Mouse (Mus musculus) ovary, adult 18-20 months (tissue): ENCODE data around the gene Myct1.

Source experiments
- DNase-seq: peaks from one replicate; pipeline ENCODE4 v3.0.0; 2022; ENCODE audit warnings: low spot score, mixed read lengths

The Myct1 gene

DNA sequence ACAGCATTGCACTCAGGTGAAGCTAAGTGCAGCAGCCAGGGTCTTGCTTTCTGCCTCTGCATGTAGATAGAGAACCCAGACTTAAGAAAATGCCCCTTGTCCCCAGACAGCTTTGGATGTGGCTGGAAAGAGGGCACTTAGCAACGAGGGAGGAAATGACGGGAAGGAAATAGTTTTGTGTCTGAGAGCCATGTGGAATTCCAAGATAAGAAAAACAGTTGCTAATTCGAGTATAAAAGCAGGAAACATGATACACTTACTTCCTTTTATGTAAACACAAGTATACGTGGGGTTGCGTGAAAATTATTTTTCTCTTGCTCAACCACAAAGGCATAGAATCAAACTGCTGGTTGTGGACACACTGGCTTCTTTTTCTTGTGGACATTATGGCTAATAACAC, at the start of gene Myct1:
Gene Myct1, plus strand, starts transcription at position 312 of the 400 bp plus-strand sequence.
- DNase-seq = no peak

DNA sequence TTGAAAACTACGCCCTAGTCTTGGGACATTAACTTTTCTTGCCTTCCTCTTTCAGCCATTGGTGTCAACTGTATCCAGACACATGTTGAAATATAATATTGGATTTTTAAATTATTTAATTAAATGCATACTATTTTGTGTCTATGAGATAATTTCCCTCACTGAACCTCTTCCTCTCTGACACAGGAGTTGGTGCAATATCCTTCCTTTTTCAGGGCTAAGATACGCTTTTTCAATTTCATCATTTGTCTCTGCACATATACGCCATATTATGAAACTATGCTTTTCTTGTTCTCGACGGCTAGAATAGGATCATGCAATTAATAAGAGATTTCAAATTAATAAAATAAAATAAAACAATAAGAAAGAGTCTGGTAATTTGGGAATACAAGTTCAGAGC, 47.1 kb upstream of the Myct1 start:
- DNase-seq = no peak

DNA sequence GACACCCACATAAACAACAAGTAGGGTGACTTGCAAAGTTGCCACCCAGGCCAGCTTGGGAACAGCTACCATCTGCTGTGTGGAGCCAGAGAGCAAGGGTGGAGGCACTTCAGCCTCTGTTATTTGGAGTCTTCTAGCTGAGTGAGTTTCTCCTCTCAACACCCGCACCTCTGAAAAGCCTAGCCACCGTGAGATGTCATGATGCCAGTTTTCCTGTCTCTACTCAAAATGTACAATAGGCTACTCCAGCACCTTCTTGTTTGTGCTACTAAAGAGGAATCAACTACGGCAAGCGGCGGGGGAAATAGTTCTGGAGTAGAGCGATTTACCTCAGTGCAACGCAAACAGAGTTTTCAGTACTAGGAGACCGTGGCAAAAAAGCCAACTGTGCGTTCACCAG, 45.8 kb upstream of the Myct1 start:
- DNase-seq = no peak

DNA sequence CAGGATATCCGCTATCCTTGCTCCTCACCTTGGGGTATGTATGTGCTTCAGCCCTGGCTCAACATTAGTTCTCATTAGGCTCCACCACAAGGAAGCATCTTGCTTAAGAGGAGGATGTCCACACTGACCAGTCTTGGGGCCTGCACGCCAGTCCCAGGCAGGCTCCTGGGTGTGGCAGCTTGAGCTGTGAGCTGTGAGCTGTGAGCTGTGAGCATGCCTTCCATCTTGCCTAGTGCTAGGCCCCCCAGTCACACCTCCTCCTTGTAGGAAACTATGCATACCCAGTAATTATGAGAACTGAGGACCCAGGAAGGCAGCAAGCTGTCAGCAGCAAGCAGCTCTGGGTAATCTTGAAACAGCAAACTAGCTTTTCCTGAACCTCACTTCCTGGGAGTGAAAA, 44.9 kb upstream of the Myct1 start:
- no peak for DNase-seq

DNA sequence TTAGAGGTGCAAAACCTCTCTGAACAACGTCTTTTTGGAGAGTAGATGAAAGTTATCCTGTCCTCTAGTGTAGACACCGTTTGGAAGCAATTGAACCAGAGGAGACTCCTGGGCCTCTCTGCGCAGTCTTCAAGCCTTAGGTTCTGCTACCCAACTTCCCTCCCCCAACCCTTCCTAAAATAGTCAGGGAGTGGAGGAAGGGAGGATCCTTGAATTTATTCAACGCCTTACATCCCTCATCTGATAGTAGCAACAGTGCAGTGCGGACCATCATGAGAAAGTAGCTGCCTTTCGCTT, 43.8 kb upstream of the Myct1 start:
- DNase-seq = no peak

DNA sequence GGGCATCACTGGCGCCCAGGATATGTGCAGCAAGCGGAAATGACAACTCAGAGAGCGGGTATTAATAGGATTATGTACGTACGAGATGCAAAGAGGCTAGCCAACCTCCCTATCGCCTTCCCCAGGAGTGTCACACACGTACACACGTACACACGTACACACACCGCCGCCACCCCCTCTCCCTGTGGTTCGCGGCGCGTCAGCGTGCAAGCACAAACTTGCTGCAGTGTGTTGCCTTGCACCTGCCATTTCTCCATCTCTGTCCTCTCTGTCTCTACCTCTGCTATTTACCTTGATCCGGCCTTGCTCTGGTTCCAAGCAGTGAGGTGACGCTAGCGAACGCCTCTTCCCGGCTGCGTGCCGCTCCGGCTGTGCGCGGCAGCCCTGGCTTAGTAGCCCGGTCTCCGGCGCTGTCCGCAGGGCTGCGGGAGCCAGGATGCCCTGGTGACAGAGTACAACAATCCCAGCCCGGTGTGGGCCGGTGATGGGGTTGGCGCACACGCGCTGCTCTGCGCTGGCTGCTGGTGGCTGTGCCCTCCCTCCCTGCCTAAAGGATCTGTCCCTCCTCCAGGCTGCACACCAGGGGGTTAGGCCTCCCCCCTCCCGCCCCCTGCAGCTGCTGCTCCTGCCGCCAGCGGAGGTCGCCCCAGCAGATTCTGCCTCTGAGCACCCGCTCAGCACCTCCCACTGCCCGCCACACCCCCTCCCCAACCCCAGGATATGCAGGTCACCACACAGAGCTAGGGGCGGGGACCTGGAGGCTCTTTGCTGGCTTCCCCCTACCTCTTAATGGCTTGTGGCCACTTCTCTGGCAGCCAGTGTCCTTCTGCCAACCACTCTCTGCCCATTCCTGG, 43.2 kb upstream of the Myct1 start:
- DNase-seq = peak; percentile 11

DNA sequence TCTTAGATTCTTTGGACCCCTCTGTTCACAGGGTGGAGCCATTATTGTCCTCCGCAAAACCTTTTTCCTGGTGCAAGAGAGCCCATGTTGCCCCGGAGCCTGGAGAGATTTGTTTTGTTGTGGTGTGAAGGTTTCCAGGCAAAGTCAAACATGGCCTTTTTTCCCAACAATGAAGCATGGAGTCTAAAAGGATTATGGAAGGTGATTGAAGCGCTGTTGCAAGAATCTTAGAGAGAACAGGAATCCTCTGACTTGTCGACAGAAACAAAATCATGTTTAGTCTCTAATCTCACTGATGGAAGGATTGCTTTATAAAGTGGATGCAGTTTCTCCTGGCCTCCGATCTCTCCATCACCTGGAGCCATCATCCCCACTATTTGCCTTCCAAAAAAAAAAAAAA, 42.2 kb upstream of the Myct1 start, which contains the start of gene Syne1:
Gene Syne1, minus strand, starts transcription at position 101 of the 400 bp plus-strand sequence.
- DNase-seq = no peak

DNA sequence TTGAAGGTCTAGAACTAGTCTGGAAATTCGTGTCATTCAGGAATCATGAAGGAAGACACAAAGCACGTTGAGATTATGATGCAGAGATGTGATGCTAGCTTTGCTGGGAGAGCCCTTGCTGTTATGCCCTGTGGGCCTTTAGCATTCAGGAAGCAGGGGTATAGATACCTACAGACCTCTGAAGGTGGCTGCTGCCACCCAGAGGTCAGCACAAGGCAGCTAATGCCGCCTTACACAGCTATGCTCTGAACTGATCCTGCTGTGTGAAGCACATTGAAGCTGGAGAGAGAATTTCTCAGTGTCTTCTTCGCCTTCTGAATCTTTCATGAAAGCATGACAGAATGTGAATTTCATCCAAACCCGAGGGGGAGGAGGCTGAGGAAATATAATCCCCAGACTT, 38.6 kb upstream of the Myct1 start:
- DNase-seq = no peak

DNA sequence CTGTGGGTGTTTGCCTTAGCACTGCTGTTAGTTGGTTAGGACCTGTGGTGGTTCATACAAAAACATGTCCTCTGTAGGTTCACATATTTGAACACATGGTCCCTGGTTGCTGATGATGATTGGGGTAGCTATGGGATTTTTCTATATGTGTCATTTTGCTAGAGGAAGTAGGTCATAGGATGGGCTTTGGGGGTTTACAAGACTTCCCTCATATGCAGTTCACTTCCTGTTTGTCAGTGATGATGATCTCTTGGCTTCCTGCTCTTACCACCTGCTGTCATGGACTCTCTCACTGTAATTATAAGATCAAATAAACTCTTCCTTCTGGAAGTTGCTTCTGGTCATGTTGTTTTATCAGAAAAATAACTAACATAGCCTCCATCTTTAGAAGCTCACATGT, 34.8 kb upstream of the Myct1 start:
- DNase-seq = no peak

DNA sequence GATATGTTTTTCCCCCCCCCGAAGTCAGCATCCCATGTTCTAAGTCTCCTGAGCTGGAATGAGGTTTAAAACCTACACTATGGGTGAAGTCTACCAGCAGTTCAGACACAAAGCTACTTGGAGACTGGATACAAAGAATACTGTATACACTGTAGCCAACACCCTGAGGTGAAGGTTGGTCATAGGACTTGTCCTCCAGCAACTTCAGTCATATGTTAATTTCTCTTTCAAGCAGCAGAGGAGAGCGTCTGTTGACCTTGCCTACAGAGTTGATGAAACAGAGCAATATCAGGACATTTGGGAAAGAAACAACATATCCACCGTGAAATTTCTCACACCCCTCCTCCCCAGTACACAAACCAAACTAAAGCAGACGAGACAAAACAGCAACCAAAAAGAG, 33.0 kb upstream of the Myct1 start:
- no peak for DNase-seq

DNA sequence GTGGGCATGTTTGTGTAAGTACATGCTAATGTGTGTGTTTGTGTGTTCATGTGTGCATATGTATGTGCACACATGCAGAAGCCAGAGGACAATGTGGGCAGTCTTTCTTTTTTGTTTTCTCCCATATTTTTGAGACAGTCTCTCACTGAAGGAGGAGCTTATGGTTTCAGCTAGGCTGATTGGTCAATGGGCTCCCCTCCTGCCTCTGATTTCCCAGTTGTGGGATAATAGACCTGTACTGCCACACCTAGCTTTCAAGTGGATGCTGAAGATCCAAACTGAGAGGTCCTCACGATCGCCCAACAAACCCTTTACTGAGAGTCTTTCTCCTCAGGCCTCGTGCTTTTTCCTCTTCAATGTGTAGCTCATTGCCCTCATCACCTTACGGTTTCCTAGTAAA, 31.9 kb upstream of the Myct1 start:
- no peak for DNase-seq

DNA sequence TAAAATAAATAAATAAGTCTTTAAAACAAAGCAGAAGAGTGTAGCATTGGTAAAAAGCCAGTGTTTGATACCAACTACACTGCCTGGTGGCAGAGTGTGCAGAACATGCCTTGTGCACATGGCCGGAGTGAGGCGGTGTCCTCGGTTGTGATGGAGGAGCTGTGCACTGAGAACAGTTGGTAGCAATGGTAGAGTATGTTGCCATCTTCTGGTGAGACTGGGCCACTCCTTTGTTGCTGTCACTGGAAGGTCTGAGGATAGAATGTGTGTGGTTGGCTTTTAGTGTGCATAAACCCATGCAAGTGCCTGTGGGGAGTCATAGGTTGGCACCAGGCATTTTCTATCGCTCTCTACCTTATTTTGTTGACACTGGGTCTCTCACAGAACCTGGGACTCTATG, 24.6 kb upstream of the Myct1 start:
- no peak for DNase-seq

DNA sequence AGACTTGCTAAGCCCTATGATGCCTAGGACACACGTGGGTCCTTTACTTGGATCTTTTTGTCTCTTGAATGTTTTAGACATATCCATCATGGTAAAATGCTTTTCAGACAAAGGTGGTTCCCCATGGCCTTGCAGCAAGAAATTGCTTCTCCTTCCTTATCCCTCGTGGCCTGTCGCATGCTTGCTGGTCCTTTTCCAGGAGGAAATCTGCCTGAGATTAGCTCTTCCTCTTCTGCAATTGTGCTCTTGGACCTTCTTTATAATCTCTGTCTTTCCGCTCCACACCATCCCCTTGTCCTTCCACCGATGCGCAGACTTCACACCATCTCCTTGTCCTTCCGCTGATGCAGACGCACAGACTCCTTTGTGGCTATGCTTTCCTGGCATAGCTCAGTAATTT, 23.5 kb upstream of the Myct1 start:
- DNase-seq = no peak

DNA sequence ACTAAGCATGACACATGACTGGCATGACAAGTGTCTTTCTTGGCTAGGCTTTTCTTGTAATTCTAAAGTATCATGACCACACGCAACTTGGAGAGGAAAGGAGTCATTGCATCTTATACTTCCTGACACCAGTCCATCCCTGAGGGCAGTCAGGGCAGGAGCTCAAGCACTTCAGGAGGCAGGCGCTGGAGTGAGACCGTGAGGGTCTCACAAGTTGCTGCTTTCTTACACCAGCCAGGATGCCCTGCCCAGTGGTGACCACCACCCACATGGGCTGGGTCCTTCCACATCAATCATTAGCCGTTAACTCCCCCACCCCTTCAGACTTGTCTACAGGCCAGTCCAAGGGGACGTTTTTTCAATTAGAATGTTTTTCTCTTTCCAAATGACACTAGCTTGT, 22.2 kb upstream of the Myct1 start:
- no peak for DNase-seq

DNA sequence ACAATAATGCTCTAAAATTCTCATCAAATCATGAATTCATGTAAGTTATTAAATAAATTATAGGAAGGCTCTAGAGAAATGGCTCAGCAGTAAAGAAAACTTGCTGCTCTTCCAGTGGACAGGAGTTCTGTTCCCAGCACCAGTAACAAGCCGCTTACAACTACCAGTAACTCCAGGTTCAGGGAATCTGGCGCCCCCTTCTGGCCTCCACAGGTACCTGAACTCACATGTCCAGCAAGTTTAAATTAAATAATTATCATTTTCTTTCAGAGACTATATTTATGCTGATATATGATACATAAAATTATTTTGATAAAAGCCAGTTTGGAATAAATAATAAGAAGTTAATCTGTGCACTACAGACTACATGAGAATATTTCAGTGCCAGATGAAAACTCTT, 20.2 kb upstream of the Myct1 start:
- DNase-seq = no peak

DNA sequence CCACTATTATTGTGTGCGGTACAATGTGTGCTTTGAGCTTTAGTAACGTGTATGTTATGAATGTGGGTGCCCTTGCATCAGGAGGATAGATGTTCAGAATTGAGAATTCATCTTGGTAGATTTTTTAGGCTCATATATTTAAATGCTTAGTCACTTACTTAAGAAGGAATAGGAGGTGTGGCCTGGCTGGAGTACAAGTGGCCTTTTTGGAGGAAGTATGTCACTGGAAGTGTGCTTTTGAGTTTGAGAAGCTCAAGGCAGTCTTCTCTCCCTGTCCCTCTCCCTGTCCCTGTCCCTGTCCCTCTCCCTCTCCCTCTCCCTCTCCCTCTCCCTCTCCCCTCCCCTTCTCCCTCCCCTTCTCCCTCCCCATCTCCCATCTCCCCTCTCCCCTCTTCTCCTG, 2.5 kb upstream of the Myct1 start:
- DNase-seq = no peak

DNA sequence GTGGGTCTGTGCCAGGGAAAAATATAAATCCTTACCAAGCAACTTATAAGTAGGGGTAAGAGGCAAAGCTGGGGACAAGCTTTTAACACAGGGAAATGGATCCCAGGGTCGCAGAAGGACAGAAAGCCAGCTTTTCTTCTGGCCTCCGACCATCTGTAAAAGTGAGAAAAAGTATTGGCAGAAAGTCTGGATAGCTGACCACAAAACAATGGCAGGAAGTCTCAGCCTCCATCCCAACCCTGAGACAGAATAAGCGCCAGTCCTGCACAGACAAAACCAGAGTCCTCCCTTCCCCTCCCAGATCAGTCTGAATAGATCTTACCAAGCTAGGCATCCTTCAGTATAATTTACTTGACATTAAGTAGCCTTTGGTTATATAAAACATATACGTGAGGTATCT, 1.6 kb upstream of the Myct1 start:
- DNase-seq = no peak

DNA sequence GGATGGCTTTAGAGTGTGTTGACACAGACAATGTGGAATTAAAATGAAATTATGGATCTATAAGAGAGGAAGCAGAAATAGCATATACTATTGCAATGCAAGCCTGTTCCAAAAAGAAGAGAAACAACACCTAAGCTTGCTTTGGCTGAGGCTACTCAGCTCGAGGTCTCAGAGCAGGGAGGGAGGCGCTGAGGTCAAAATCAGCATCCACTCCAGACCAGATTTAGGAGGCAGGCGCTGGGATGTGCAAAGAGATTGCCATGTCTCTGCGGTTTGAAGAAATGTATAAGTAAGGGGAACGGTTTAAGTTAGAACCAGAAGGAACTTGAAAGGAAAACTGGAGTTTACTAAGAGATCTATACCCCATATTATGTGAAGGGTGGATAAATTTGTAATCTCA, 882 bp downstream of the Myct1 start:
- no peak for DNase-seq

DNA sequence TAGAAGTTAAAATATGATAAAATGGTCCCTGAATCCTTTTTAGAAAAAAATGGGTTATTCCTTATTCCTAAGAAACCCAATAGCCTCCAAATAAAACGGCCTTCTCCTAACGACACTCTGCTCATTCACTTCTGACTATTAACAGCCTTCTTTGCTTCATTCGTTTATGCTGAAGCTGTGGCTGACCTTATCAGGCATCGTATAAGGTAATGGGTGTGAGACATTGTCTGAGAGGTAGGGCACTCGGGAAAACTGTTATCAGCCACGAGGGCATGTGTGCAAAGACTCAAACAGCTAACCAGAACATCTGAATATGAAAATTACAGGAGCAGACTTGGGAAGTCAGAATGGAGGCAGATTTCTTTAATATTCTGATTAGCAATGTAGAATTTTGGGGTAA, 3.0 kb downstream of the Myct1 start:
- no peak for DNase-seq

DNA sequence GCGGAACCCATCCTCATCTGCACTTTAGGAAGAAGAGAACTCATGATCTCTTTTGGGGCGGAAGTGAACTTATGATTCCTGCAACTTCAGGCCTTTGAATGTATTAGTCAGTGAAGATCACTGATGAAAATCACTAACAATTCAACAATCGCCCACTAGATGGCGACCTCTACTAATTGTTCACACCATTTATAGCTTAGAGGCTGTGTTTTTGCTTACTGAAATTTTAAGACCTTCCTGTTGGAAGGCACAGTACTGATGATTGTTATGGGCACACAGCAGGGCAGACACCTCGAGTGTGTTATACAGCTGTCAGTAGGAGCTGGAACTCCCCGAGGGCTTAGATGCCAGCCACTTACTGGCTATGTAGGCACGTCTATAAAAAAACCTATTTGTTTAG, 6.5 kb downstream of the Myct1 start:
- DNase-seq = no peak

DNA sequence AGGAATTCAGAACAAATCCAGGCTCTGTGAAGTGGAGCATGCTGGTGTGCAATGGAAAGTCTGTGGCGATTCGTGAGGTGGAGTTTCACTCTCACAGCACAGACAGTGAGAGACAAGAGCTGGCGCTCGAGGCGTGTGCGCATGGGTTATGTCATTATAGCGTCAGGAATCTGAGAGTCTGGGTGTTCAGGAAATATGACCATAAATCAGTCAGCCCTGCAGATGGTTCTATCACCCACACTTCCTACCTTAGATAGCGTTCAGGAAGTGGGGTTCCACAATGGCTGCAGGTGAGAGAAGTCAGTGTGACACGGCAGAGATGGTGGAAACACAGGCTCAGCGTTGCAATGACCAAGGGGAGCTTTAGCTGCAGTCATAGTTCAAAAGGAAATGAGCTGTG, 9.9 kb downstream of the Myct1 start:
- DNase-seq = no peak

DNA sequence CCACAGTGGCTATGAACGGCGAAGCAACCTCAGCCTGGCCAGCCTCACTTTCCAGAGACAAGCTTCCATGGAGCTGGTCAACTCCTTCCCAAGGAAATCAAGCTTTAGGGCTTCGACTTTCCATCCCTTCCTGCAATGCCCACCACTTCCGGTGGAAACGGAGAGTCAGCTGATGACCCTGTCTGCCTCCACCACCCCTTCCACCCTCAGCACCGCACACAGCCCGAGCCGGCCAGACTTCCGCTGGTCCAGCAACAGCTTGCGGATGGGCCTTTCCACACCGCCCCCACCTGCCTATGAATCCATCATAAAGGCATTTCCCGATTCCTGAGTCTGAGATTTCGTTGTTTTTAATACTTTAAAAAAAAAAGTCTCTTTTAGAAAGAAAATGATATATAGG, 10.8 kb downstream of the Myct1 start:
- DNase-seq = no peak

DNA sequence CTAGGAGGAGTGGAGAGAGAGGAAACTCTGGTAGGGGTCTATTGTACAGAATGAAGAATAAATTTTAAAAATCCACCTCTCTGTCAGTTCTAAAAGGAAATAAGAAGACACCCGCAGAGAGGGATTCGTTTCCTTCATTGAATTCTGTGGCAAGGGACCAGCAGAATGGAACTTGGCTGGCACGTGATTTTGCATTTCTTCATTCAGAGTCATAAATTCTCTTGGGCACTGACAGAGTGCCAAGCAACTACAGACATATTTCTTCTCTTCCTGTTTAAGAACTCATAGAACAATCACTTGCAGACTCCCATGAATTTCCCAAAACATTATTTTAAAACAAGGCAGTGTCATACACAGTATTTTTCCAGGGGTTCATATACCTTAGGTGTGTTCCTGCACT, 15.3 kb downstream of the Myct1 start:
- no peak for DNase-seq

DNA sequence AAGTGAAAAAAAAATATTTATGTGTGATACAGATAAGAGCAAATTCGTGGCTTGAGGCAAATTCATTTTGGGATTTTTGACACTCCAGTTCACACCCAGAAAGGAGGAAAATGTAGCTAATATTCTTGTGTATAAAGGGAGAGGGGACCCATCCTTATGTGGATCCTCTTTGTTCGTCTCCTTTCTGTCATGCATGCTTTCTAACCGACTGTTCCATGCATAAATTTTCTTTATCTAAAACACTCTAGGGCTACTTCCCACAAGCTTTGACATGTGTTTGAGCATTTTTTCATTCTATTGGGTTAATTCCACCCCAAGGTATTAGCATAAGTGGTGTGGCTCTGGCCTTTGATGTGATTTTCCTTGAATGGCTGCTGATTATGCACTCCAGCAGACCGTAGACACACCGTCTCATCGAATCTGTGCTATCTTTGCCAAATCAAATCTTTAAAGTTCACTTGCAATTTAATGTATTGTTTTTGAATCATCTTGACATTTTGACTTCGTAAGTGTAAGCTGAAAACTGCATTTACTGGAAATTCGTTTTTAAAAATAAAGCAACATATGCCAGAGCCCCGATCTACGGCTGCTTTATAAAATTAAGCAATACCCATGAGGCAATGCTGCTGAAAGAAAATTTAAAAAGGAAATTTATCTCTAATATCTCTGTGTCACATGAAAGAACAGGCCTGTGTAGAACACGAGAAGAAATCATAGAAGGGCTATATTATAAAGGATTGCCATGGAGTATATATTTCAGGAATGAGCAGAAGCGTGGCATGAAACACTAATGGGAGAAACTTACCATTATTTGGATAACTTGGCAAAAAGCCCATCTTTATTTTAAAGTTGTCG, 21.8 kb downstream of the Myct1 start:
- no peak for DNase-seq
